Mouse (Mus musculus) MEL (cell line): ENCODE results near the gene Vmn2r108.

Source experiments
- CTCF ChIP-seq, 3 experiments: IDR thresholded peaks in 2 of 3; conservative IDR thresholded peaks in 1 of 3; 2 replicates each; pipeline ENCODE4 v1.5.1; 2011 to 2012; ENCODE audit warnings: low read length in 3 of 3, low read depth in 2 of 3, mild to moderate bottlenecking in 2 of 3, improper control_type of control experiment in 1 of 3, inconsistent platforms in 1 of 3, mixed read lengths in 1 of 3, moderate library complexity in 1 of 3; ENCODE audit not compliant: control insufficient read depth in 1 of 3, insufficient read depth in 1 of 3, poor library complexity in 1 of 3, severe bottlenecking in 1 of 3
- EP300 ChIP-seq, 2 experiments: IDR thresholded peaks; 2 replicates each; pipeline ENCODE4 v1.6.1; 2011; ENCODE audit warnings: improper control_type of control experiment in 2 of 2, low read length in 2 of 2, low read depth in 1 of 2, mild to moderate bottlenecking in 1 of 2
- HCFC1 ChIP-seq: IDR thresholded peaks from 2 replicates; pipeline ENCODE4 v1.6.1; 2012; ENCODE audit warnings: low read depth, mild to moderate bottlenecking, inconsistent platforms, low read length, improper control_type of control experiment, moderate library complexity
- MAFK ChIP-seq: IDR thresholded peaks from 2 replicates; pipeline ENCODE4 v1.6.1; 2011; ENCODE audit warnings: low read depth, mild to moderate bottlenecking, low read length, improper control_type of control experiment, borderline replicate concordance
- MAX ChIP-seq: IDR thresholded peaks from 2 replicates; pipeline ENCODE4 v1.6.1; 2011; ENCODE audit warnings: low read length, improper control_type of control experiment
- MYC ChIP-seq: IDR thresholded peaks from 2 replicates; pipeline ENCODE4 v1.6.1; 2011; ENCODE audit warnings: low read depth, mild to moderate bottlenecking, low read length, improper control_type of control experiment, moderate library complexity
- POLR2A ChIP-seq, 2 experiments: IDR thresholded peaks; 2 replicates each; pipeline ENCODE4 v1.6.1; 2011 to 2012; ENCODE audit warnings: low read length in 2 of 2, mild to moderate bottlenecking in 2 of 2, control low read depth in 1 of 2, improper control_type of control experiment in 1 of 2, low read depth in 1 of 2, moderate library complexity in 1 of 2; ENCODE audit not compliant: control insufficient read depth in 1 of 2, insufficient read depth in 1 of 2, poor library complexity in 1 of 2
- RAD21 ChIP-seq: IDR thresholded peaks from 2 replicates; pipeline ENCODE4 v1.6.1; 2011; ENCODE audit warnings: mild to moderate bottlenecking, low read depth, low read length, improper control_type of control experiment
- ZKSCAN1 ChIP-seq: IDR thresholded peaks from 2 replicates; pipeline ENCODE4 v1.6.1; 2012; ENCODE audit warnings: low read depth, mild to moderate bottlenecking, inconsistent platforms, low read length, improper control_type of control experiment, moderate library complexity

DNA sequence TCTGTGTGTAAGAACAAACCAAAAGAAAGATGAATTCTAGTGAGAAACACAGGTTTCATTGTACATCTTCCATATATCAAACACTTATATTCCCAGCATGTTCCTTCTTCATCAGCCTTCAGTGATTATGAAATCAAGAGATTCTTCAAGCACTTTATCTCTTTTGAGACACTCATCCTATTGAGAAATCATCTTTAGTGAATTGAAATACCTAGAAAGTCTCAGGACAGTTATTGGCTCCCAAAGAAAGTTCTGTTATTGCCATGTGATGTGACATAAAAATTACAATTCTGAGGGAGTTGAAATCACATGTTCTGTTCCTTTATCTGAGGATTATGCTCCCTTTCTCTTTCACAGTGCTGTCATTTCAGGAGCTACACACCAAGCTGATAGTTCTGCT is 16.7 kb upstream of the Vmn2r108 start, which contains the start of gene Vmn1r225:
- TF ChIP-seq RAD21, result no peak
- no peak for TF ChIP-seq EP300 (IDR thresholded peaks at IDR 0.05; ENCODE audit: low read depth in 1 of 2, low read length in 2 of 2)
- no peak for TF ChIP-seq POLR2A (IDR thresholded peaks at IDR 0.05; ENCODE audit: control insufficient read depth in 1 of 2, insufficient read depth in 1 of 2, low read depth in 1 of 2, low read length in 2 of 2, poor library complexity in 1 of 2)
- TF ChIP-seq MYC, result no peak
- TF ChIP-seq CTCF (IDR thresholded peaks at IDR 0.05 in 2 of 3, conservative IDR thresholded peaks at IDR 0.05 in 1 of 3; ENCODE audit: control insufficient read depth in 1 of 3, insufficient read depth in 1 of 3, low read depth in 2 of 3, low read length in 3 of 3, poor library complexity in 1 of 3, severe bottlenecking in 1 of 3), result no peak
- no peak for TF ChIP-seq ZKSCAN1
- TF ChIP-seq MAFK, result no peak
- no peak for TF ChIP-seq MAX
- no peak for TF ChIP-seq HCFC1
